Comparison of ENCODE assay signal across 13 mouse cellular contexts in the genomic region with DNA sequence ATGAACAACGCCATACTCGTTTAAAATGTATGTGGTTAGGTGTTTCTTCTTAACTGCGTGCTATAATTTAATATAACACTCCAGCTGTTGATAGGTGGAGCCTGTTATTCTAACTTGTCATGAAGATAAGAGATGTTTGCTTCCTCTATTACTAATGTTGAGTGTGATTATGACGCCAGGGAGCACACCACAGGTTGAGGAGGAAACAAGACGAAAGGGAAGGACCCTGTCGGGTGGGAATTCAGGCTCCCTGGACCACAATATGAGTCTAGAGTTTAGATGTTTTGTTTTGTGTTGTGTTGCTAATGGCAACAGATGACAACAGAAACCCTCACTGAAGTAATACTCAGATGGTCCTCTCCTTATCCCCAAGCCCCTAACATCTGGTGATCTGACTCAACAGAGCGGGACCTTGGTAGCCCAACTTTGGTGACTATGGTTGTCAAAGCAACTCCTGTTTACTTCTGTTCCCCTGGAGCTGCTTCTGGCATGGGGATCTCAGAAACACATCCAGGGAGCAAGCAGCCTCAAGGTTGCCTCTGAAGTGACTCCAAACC.
"Had no signal": no experiment of that assay in that cellular context is flagged by ENCODE, and none has a peak within 500 bp of the region (broad histone marks: within the 10 kb centered on the region; RNA-seq: fewer than 3 reads in every experiment).

No protein-coding gene starts in this region.

- ATAC-seq: midbrain, embryonic 15.5 days had no signal

- DNase-seq: kidney, adult 11 months; kidney, adult 8-10 months; kidney, postnatal 25 days; layer of hippocampus, adult 9-11 months; layer of hippocampus, postnatal 36 days; liver, embryonic 13.5 days; lung, adult 2 months; lung, postnatal 36 days; right cerebral cortex, adult 18-20 months; right cerebral cortex, postnatal 14 days; right cerebral cortex, postnatal 4 days; thymus, postnatal 25 days had no signal
